Mouse (Mus musculus) G1E (cell line): ENCODE results near the gene Gtf2e1.

ENCODE experiments used
- CTCF ChIP-seq: IDR thresholded peaks from 2 replicates; pipeline ENCODE4 v1.5.1; 2012; ENCODE audit warnings: low read depth, low read length, inconsistent platforms, mixed read lengths
- GATA1 ChIP-seq: IDR thresholded peaks from 2 replicates; pipeline ENCODE4 v1.6.1; 2012; ENCODE audit warnings: borderline replicate concordance, low read length, inconsistent platforms, mixed read lengths
- GATA2 ChIP-seq: IDR thresholded peaks from 2 replicates; pipeline ENCODE4 v1.6.1; 2012; ENCODE audit warnings: low read depth, low read length, inconsistent platforms, borderline replicate concordance
- POLR2AphosphoS5 ChIP-seq: IDR thresholded peaks from 2 replicates; pipeline ENCODE4 v1.6.1; 2012; ENCODE audit warnings: low read depth, low read length, inconsistent platforms; ENCODE audit not compliant: insufficient replicate concordance
- TAL1 ChIP-seq: conservative IDR thresholded peaks from 2 replicates; pipeline ENCODE4 v1.6.1; 2012; ENCODE audit warnings: low read depth, low read length, inconsistent platforms, mixed read lengths

DNA sequence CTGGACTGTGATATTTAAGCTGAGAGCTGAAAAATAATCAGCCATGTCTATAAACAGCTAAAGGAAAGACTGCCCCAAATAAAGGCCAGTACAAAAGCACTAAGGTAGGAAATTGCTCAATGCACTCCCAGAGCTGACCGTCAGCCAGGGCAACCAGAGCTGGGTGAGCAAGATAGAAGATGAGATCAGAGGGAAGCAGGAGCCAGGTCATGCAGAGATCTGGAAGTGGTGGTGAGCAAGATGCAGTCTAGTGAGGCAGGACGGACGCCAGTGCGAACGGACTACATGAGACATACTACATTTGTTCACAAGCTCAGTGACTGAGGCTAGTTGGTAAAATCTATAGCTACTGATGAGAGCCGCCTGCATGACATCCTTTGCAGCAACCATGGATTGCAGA is 75.6 kb downstream of the Gtf2e1 start:
- TF ChIP-seq CTCF: no peak
- TF ChIP-seq POLR2AphosphoS5: no peak
- TF ChIP-seq GATA2: no peak
- TF ChIP-seq GATA1: no peak
- TF ChIP-seq TAL1: no peak
